Mouse (Mus musculus): ENCODE measurements around the gene Trim63. TPM values are rescaled to one million over a fixed set of nuclear protein-coding genes. Genes with fewer than 3 reads are reported as not detected.
"Not testable (repeated sequence)": the region's sequence is repeated elsewhere in the genome, so short reads cannot be mapped to it uniquely, and the experiment has no call there.

Gene Trim63
- polyA plus RNA-seq, 1 experiment: 0.33 TPM

- DNase-seq (ENCODE audit: low read depth): peak; percentile 94
- TF ChIP-seq CTCF (IDR thresholded peaks at IDR 0.05; ENCODE audit: borderline replicate concordance, extremely low read depth, insufficient read depth, insufficient read length): no peak
- TF ChIP-seq POLR2A (IDR thresholded peaks at IDR 0.05; ENCODE audit: borderline replicate concordance, extremely low read depth, insufficient read depth, insufficient read length, poor library complexity, severe bottlenecking): no peak; the same call in 1 of the 2 replicates
These were observed 27.3 kb upstream of the Trim63 start, which contains the start of gene Pdik1l for GRCm38 (mm10) chr4:134287575-134288025. Gene Pdik1l, minus strand, starts transcription at chr4:134287895.

GRCm38 (mm10) chr4:134288397-134289256, 26.3 kb upstream of the Trim63 start:
- peak; percentile 7 for DNase-seq (ENCODE audit: low read depth)
- TF ChIP-seq POLR2A (IDR thresholded peaks at IDR 0.05; ENCODE audit: borderline replicate concordance, extremely low read depth, insufficient read depth, insufficient read length, poor library complexity, severe bottlenecking) (no peak), CTCF (IDR thresholded peaks at IDR 0.05; ENCODE audit: borderline replicate concordance, extremely low read depth, insufficient read depth, insufficient read length) (no peak)

GRCm38 (mm10) chr4:134292067-134292466, 22.9 kb upstream of the Trim63 start:
- DNase-seq (ENCODE audit: low read depth): peak; percentile 83
- TF ChIP-seq CTCF (IDR thresholded peaks at IDR 0.05; ENCODE audit: borderline replicate concordance, extremely low read depth, insufficient read depth, insufficient read length): peak; percentile 95
- no peak for TF ChIP-seq POLR2A (IDR thresholded peaks at IDR 0.05; ENCODE audit: borderline replicate concordance, extremely low read depth, insufficient read depth, insufficient read length, poor library complexity, severe bottlenecking)

GRCm38 (mm10) chr4:134293061-134293691, 21.7 kb upstream of the Trim63 start:
- DNase-seq (ENCODE audit: low read depth): no peak
- TF ChIP-seq POLR2A (IDR thresholded peaks at IDR 0.05; ENCODE audit: borderline replicate concordance, extremely low read depth, insufficient read depth, insufficient read length, poor library complexity, severe bottlenecking): no peak
- no peak for TF ChIP-seq CTCF (IDR thresholded peaks at IDR 0.05; ENCODE audit: borderline replicate concordance, extremely low read depth, insufficient read depth, insufficient read length)

- DNase-seq (ENCODE audit: low read depth): no peak
- TF ChIP-seq POLR2A (IDR thresholded peaks at IDR 0.05; ENCODE audit: borderline replicate concordance, extremely low read depth, insufficient read depth, insufficient read length, poor library complexity, severe bottlenecking): no peak
These were observed 21.2 kb upstream of the Trim63 start for GRCm38 (mm10) chr4:134293692-134294163.

- not testable (repeated sequence) for DNase-seq (ENCODE audit: low read depth)
These were observed 18.8 kb upstream of the Trim63 start for GRCm38 (mm10) chr4:134296096-134296495.

GRCm38 (mm10) chr4:134296523-134296922, 18.4 kb upstream of the Trim63 start:
- no peak for DNase-seq (ENCODE audit: low read depth)
- TF ChIP-seq CTCF (IDR thresholded peaks at IDR 0.05; ENCODE audit: borderline replicate concordance, extremely low read depth, insufficient read depth, insufficient read length) (peak; percentile 14; the same call in 1 of the 2 replicates), POLR2A (IDR thresholded peaks at IDR 0.05; ENCODE audit: borderline replicate concordance, extremely low read depth, insufficient read depth, insufficient read length, poor library complexity, severe bottlenecking) (no peak)

GRCm38 (mm10) chr4:134297369-134297768, 17.6 kb upstream of the Trim63 start:
- no peak for DNase-seq (ENCODE audit: low read depth)
- no peak for TF ChIP-seq POLR2A (IDR thresholded peaks at IDR 0.05; ENCODE audit: borderline replicate concordance, extremely low read depth, insufficient read depth, insufficient read length, poor library complexity, severe bottlenecking)
- TF ChIP-seq CTCF (IDR thresholded peaks at IDR 0.05; ENCODE audit: borderline replicate concordance, extremely low read depth, insufficient read depth, insufficient read length): no peak

- no peak for DNase-seq (ENCODE audit: low read depth)
- no peak for TF ChIP-seq CTCF (IDR thresholded peaks at IDR 0.05; ENCODE audit: borderline replicate concordance, extremely low read depth, insufficient read depth, insufficient read length)
- TF ChIP-seq POLR2A (IDR thresholded peaks at IDR 0.05; ENCODE audit: borderline replicate concordance, extremely low read depth, insufficient read depth, insufficient read length, poor library complexity, severe bottlenecking): no peak
These were observed 16.1 kb upstream of the Trim63 start for GRCm38 (mm10) chr4:134298626-134299497.

- DNase-seq (ENCODE audit: low read depth): no peak
- TF ChIP-seq POLR2A (IDR thresholded peaks at IDR 0.05; ENCODE audit: borderline replicate concordance, extremely low read depth, insufficient read depth, insufficient read length, poor library complexity, severe bottlenecking): no peak
- no peak for TF ChIP-seq CTCF (IDR thresholded peaks at IDR 0.05; ENCODE audit: borderline replicate concordance, extremely low read depth, insufficient read depth, insufficient read length)
These were observed 15.5 kb upstream of the Trim63 start for GRCm38 (mm10) chr4:134299498-134299810.

GRCm38 (mm10) chr4:134300316-134300715, 14.6 kb upstream of the Trim63 start:
- TF ChIP-seq POLR2A (IDR thresholded peaks at IDR 0.05; ENCODE audit: borderline replicate concordance, extremely low read depth, insufficient read depth, insufficient read length, poor library complexity, severe bottlenecking) (no peak), CTCF (IDR thresholded peaks at IDR 0.05; ENCODE audit: borderline replicate concordance, extremely low read depth, insufficient read depth, insufficient read length) (no peak)
- no peak for DNase-seq (ENCODE audit: low read depth)
